Mouse (Mus musculus): ENCODE results near the gene Isg20l2. TPM values are rescaled to one million over a fixed set of nuclear protein-coding genes. Genes with fewer than 3 reads are reported as not detected.
A peak's percentile ranks its signal among the peaks of the same experiment; 100 is the strongest.

Isg20l2 gene
- polyA plus RNA-seq, 1 experiment from 2014 or later, result 17.2 TPM

- WGBS (ENCODE audit: insufficient replicate concordance), result 30% methylated on average over 12 of the region's 12 CpGs
- peak overlapping the region; percentile 75 for H3K27ac ChIP-seq (ENCODE audit: low read length)
- no peak overlapping the region for H3K4me3 ChIP-seq (ENCODE audit: low read depth, low read length)
- no peaks in the 10 kb centered on the region for H3K36me3 ChIP-seq (ENCODE audit: control insufficient read depth, insufficient read depth)
- H3K9ac ChIP-seq (ENCODE audit: low read depth, low read length), result no peak overlapping the region
- H3K27me3 ChIP-seq (ENCODE audit: control insufficient read depth, insufficient read depth, low read depth, low read length), result peaks cover 5% of the 10 kb centered on the region; the same call in 1 of the 2 replicates
- no peaks in the 10 kb centered on the region for H3K9me3 ChIP-seq (replicated peaks; ENCODE audit: control insufficient read depth, low read length)
- H3K4me1 ChIP-seq (ENCODE audit: control insufficient read depth, low read depth, low read length), result peaks cover 7% of the 10 kb centered on the region
- ATAC-seq (ENCODE audit: low read depth), result peak; percentile 25
- no peak overlapping the region for H3K4me2 ChIP-seq (ENCODE audit: low read depth, low read length)
These were observed 52.1 kb downstream of the Isg20l2 start for GRCm38 (mm10) chr3:87981894-87982835.

GRCm38 (mm10) chr3:87982836-87983601, 52.9 kb downstream of the Isg20l2 start:
- ATAC-seq (ENCODE audit: low read depth), result peak; percentile 60
- no peak overlapping the region for H3K9ac ChIP-seq (ENCODE audit: low read depth, low read length)
- H3K27ac ChIP-seq (ENCODE audit: low read length), result peak overlapping the region; percentile 75
- 11% methylated on average over 13 of the region's 13 CpGs for WGBS (ENCODE audit: insufficient replicate concordance)
- H3K4me3 ChIP-seq (ENCODE audit: low read depth, low read length), result no peak overlapping the region
- H3K27me3 ChIP-seq (ENCODE audit: control insufficient read depth, insufficient read depth, low read depth, low read length), result peaks cover 7% of the 10 kb centered on the region; the same call in 1 of the 2 replicates
- H3K4me2 ChIP-seq (ENCODE audit: low read depth, low read length), result 0 out of 2 replicates have a peak overlapping the region, but pooled peaks have one; percentile 8
- H3K36me3 ChIP-seq (ENCODE audit: control insufficient read depth, insufficient read depth), result no peaks in the 10 kb centered on the region
- peaks cover 9% of the 10 kb centered on the region for H3K4me1 ChIP-seq (ENCODE audit: control insufficient read depth, low read depth, low read length)
- no peaks in the 10 kb centered on the region for H3K9me3 ChIP-seq (replicated peaks; ENCODE audit: control insufficient read depth, low read length)

GRCm38 (mm10) chr3:87983627-87984026, 53.5 kb downstream of the Isg20l2 start:
- ATAC-seq (ENCODE audit: low read depth), result no peak
- peaks cover 12% of the 10 kb centered on the region for H3K4me1 ChIP-seq (ENCODE audit: control insufficient read depth, low read depth, low read length)
- H3K9ac ChIP-seq (ENCODE audit: low read depth, low read length), result no peak overlapping the region
- WGBS (ENCODE audit: insufficient replicate concordance), result 47% methylated on average over 6 of the region's 6 CpGs
- H3K4me3 ChIP-seq (ENCODE audit: low read depth, low read length), result no peak overlapping the region
- 0 out of 2 replicates have a peak overlapping the region, but pooled peaks have one; percentile 8 for H3K4me2 ChIP-seq (ENCODE audit: low read depth, low read length)
- H3K27me3 ChIP-seq (ENCODE audit: control insufficient read depth, insufficient read depth, low read depth, low read length), result peaks cover 10% of the 10 kb centered on the region
- H3K27ac ChIP-seq (ENCODE audit: low read length), result no peak overlapping the region
- no peaks in the 10 kb centered on the region for H3K36me3 ChIP-seq (ENCODE audit: control insufficient read depth, insufficient read depth)
- no peaks in the 10 kb centered on the region for H3K9me3 ChIP-seq (replicated peaks; ENCODE audit: control insufficient read depth, low read length)

DNA sequence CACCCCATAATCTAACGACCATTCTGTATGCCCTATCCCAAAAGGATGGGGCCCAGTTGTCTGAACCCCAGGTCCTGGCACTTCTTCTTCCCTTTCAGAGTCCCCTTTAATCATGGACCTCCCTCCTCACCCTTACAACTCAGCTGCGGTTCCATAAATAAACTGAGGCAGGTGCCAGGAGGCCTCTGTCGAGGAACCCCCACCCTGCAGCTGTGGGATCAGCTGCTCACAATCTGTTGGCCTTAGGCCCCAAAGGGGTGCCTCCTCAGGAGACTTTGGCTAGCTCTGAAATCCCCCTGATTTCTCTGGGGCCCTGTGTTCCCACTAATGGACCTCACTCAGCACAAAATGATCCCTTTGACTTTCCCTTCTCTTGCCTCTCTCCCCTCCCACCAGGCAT, 54.0 kb downstream of the Isg20l2 start:
- H3K36me3 ChIP-seq (ENCODE audit: control insufficient read depth, insufficient read depth), result no peaks in the 10 kb centered on the region
- H3K4me2 ChIP-seq (ENCODE audit: low read depth, low read length), result no peak overlapping the region
- peaks cover 13% of the 10 kb centered on the region for H3K27me3 ChIP-seq (ENCODE audit: control insufficient read depth, insufficient read depth, low read depth, low read length)
- no peak overlapping the region for H3K27ac ChIP-seq (ENCODE audit: low read length)
- ATAC-seq (ENCODE audit: low read depth), result no peak
- H3K4me1 ChIP-seq (ENCODE audit: control insufficient read depth, low read depth, low read length), result peaks cover 12% of the 10 kb centered on the region
- 41% methylated on average over 3 of the region's 3 CpGs for WGBS (ENCODE audit: insufficient replicate concordance)
- H3K4me3 ChIP-seq (ENCODE audit: low read depth, low read length), result no peak overlapping the region
- H3K9me3 ChIP-seq (replicated peaks; ENCODE audit: control insufficient read depth, low read length), result no peaks in the 10 kb centered on the region
- no peak overlapping the region for H3K9ac ChIP-seq (ENCODE audit: low read depth, low read length)

DNA sequence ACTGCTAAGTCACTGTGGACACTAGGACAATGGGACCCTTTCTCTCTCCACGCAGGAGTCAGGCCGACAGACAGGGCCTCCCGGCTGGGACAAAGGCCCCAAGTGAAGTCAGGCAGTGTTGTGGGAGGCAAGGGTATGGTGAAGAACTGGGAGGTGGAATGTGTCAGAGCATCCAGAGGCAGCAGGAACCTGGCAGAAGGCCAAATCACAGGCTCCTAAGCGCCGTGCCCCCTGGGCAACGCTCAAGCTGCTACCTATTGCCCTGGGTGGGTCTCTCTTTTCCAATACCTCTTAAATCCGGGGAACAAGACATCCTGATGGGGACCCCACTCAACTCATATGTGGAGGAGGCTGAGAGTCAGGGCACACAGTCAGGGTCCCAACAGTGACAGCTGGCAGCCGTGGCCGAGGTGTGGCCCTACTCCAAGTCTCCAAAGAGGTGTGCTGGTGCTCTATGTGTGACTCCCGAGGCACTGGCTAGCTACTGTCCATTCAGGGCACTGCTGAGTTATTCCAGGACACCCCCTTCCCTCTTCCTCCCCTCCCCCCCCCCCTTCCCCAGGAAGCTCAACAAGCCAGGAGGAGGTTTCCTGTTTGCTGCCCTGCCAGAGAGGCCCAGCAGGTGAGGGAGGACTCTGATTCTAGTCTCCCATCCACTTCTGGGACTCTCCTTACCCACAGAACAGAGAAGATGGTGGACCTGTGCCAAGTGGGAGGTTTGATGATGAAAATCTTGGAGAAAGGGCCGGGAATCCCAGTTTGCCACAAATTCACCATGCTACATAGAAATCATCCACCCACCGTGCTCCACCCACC, 55.6 kb downstream of the Isg20l2 start:
- WGBS (ENCODE audit: insufficient replicate concordance), result 48% methylated on average over 12 of the region's 12 CpGs
- Histone ChIP-seq H3K4me1 (ENCODE audit: control insufficient read depth, low read depth, low read length) (peaks cover 12% of the 10 kb centered on the region), H3K4me2 (ENCODE audit: low read depth, low read length) (no peak overlapping the region), H3K9ac (ENCODE audit: low read depth, low read length) (no peak overlapping the region), H3K9me3 (replicated peaks; ENCODE audit: control insufficient read depth, low read length) (no peaks in the 10 kb centered on the region), H3K27ac (ENCODE audit: low read length) (no peak overlapping the region), H3K4me3 (ENCODE audit: low read depth, low read length) (no peak overlapping the region), H3K27me3 (ENCODE audit: control insufficient read depth, insufficient read depth, low read depth, low read length) (peaks cover 20% of the 10 kb centered on the region), H3K36me3 (ENCODE audit: control insufficient read depth, insufficient read depth) (no peaks in the 10 kb centered on the region)
- ATAC-seq (ENCODE audit: low read depth), result no peak

DNA sequence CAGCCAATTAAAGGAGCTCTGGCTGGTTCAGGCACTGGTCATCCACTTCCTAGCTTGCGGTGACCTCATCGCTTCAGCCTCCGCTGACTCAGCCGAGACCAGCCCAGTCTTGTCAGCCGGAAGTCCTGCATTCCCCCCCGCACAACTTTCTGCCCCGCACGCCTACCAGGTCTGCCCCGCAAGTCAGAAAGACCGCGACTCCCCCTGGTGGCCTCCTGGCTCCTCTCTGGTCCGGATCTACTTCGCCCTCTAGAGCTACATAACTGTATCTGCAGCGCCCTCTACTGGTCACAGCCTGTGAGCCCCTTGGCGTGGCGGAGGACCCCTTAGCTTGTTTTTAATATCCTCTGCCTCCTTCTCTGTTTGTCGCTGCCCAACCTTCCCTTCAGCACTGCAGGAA, 56.8 kb downstream of the Isg20l2 start:
- peaks cover 20% of the 10 kb centered on the region for H3K27me3 ChIP-seq (ENCODE audit: control insufficient read depth, insufficient read depth, low read depth, low read length)
- H3K4me2 ChIP-seq (ENCODE audit: low read depth, low read length), result peak overlapping the region; percentile 53
- H3K36me3 ChIP-seq (ENCODE audit: control insufficient read depth, insufficient read depth), result no peaks in the 10 kb centered on the region
- H3K27ac ChIP-seq (ENCODE audit: low read length), result no peak overlapping the region
- under 1% methylated on average over 17 of the region's 17 CpGs for WGBS (ENCODE audit: insufficient replicate concordance)
- H3K4me3 ChIP-seq (ENCODE audit: low read depth, low read length), result peak overlapping the region; percentile 14
- peak; percentile 70 for ATAC-seq (ENCODE audit: low read depth)
- no peak overlapping the region for H3K9ac ChIP-seq (ENCODE audit: low read depth, low read length)
- H3K9me3 ChIP-seq (replicated peaks; ENCODE audit: control insufficient read depth, low read length), result no peaks in the 10 kb centered on the region
- H3K4me1 ChIP-seq (ENCODE audit: control insufficient read depth, low read depth, low read length), result peaks cover 12% of the 10 kb centered on the region

DNA sequence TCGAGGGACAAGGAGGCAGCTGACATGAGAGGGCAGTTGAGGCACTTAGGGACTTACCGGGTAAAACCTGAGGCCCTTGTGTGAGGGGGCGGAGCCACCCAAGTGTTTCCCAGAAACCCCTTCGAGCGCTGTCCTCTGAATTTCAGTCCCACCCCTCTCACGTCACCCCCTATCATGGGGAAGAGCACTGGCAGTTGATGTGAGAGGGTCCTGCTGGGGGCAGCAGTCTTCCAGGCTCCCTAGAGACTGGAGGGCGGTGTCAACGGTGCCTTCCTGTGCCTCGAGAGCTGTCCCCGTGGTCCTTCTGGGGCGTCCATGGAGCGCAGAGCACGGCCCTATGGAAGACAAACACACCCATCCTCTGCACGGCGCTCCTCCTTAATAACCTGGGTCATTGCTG, 57.5 kb downstream of the Isg20l2 start:
- H3K36me3 ChIP-seq (ENCODE audit: control insufficient read depth, insufficient read depth), result no peaks in the 10 kb centered on the region
- peaks cover 12% of the 10 kb centered on the region for H3K4me1 ChIP-seq (ENCODE audit: control insufficient read depth, low read depth, low read length)
- 1% methylated on average over 15 of the region's 15 CpGs for WGBS (ENCODE audit: insufficient replicate concordance)
- H3K9me3 ChIP-seq (replicated peaks; ENCODE audit: control insufficient read depth, low read length), result no peaks in the 10 kb centered on the region
- peak; percentile 16; the same call in 1 of the 2 replicates for ATAC-seq (ENCODE audit: low read depth)
- peak overlapping the region; percentile 53 for H3K4me2 ChIP-seq (ENCODE audit: low read depth, low read length)
- no peak overlapping the region for H3K27ac ChIP-seq (ENCODE audit: low read length)
- peak overlapping the region; percentile 14 for H3K4me3 ChIP-seq (ENCODE audit: low read depth, low read length)
- peaks cover 20% of the 10 kb centered on the region for H3K27me3 ChIP-seq (ENCODE audit: control insufficient read depth, insufficient read depth, low read depth, low read length)
- no peak overlapping the region for H3K9ac ChIP-seq (ENCODE audit: low read depth, low read length)

DNA sequence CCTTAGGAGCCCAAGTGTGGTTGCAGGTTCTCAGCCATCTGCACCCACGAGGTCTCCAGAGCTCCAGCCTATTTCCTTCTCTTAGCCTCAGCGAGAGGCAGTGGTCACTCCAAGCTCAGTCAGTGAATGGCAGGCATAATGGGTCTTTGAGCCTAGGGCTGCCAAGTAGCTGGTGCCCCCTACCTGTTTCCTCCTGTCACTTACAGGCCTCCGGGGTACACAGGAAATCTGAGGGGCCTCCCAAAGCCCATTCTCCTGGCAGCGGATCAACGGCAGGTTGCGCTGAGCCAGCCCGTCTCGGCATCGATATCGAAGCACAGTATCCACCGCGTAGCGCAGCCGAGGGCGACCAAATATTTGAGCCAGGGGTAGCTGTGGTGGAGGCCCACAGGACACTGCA, 58.0 kb downstream of the Isg20l2 start:
- Histone ChIP-seq H3K9ac (ENCODE audit: low read depth, low read length) (no peak overlapping the region), H3K36me3 (ENCODE audit: control insufficient read depth, insufficient read depth) (no peaks in the 10 kb centered on the region), H3K4me3 (ENCODE audit: low read depth, low read length) (peak overlapping the region; percentile 14), H3K4me1 (ENCODE audit: control insufficient read depth, low read depth, low read length) (peaks cover 9% of the 10 kb centered on the region), H3K9me3 (replicated peaks; ENCODE audit: control insufficient read depth, low read length) (no peaks in the 10 kb centered on the region), H3K27ac (ENCODE audit: low read length) (no peak overlapping the region), H3K4me2 (ENCODE audit: low read depth, low read length) (peak overlapping the region; percentile 53), H3K27me3 (ENCODE audit: control insufficient read depth, insufficient read depth, low read depth, low read length) (peaks cover 20% of the 10 kb centered on the region)
- ATAC-seq (ENCODE audit: low read depth), result no peak
- 3% methylated on average over 15 of the region's 15 CpGs for WGBS (ENCODE audit: insufficient replicate concordance)
